Mouse (Mus musculus) midbrain, embryonic 15.5 days (tissue): ENCODE measurements around the gene Mblac2. TPM values are rescaled to one million over a fixed set of nuclear protein-coding genes. Genes with fewer than 3 reads are reported as not detected.

Source experiments
- ATAC-seq: fragments of 200-750 bp; cut with Nextera tagmentation; replicated peaks from 2 replicates; pipeline ENCODE4 v1.8.0; 2017; ENCODE audit warnings: moderate TSS enrichment
- H3K27ac ChIP-seq: fragments of 300-500 bp; sonication (generic); 2 replicates; pipeline ENCODE4 v1.5.1; 2015; ENCODE audit warnings: mild to moderate bottlenecking, inconsistent platforms
- H3K27me3 ChIP-seq: fragments of 300-500 bp; sonication (generic); replicated peaks from 2 replicates; pipeline ENCODE4 v1.6.1; 2015; ENCODE audit warnings: inconsistent platforms
- H3K36me3 ChIP-seq: fragments of 300-500 bp; sonication (generic); replicated peaks from 2 replicates; pipeline ENCODE4 v1.6.1; 2015; ENCODE audit warnings: inconsistent platforms
- H3K4me1 ChIP-seq: fragments of 300-500 bp; sonication (generic); 2 replicates; pipeline ENCODE4 v1.6.1; 2015; ENCODE audit warnings: inconsistent platforms
- H3K4me2 ChIP-seq: fragments of 300-500 bp; sonication (generic); 2 replicates; pipeline ENCODE4 v1.6.1; 2015; ENCODE audit warnings: inconsistent platforms, mild to moderate bottlenecking, moderate library complexity
- H3K4me3 ChIP-seq: fragments of 300-500 bp; sonication (generic); 2 replicates; pipeline ENCODE4 v1.5.1; 2015; ENCODE audit warnings: mild to moderate bottlenecking, inconsistent platforms
- H3K9ac ChIP-seq: fragments of 300-500 bp; sonication (generic); 2 replicates; pipeline ENCODE4 v1.6.1; 2015; ENCODE audit warnings: mild to moderate bottlenecking, inconsistent platforms
- H3K9me3 ChIP-seq: fragments of 300-500 bp; sonication (generic); 2 replicates; pipeline ENCODE4 v1.6.1; 2016; ENCODE audit warnings: inconsistent platforms
- WGBS: fragments of 180-500 bp; shearing (Covaris S2); methylation state at CpG from one replicate; pipeline ENCODE4 v1.1.7; 2015; ENCODE audit warnings: mixed read lengths; 5-methylcytosine and 5-hydroxymethylcytosine counted together
- polyA plus RNA-seq: library from polyadenylated mRNA; unstranded; fragments of >200 nt; fragmentation: Nextera tagmentation; extraction: Ambion mirVana; gene quantifications from 2 replicates; pipeline ENCODE4 v1.2.1, GENCODE M21; 2015

Mblac2 gene
- 41.0 and 42.1 TPM in 2 replicates for polyA plus RNA-seq

- H3K4me1 ChIP-seq: peaks cover 22% of the 10 kb centered on the region
- no peaks in the 10 kb centered on the region for H3K36me3 ChIP-seq
- H3K9me3 ChIP-seq: no peaks in the 10 kb centered on the region
- H3K9ac ChIP-seq: peak within 1 kb of the TSS; percentile 70
- peak within 1 kb of the TSS; percentile 86 for H3K4me2 ChIP-seq
- WGBS: under 1% methylated on average over 60 of the region's 61 CpGs
- H3K4me3 ChIP-seq: peak within 1 kb of the TSS; percentile 74
- no peaks in the 10 kb centered on the region for H3K27me3 ChIP-seq
- peak within 1 kb of the TSS; percentile 90 for H3K27ac ChIP-seq
- peak; percentile 97 for ATAC-seq
These were observed at the start of gene Mblac2, which contains the start of gene Polr3g for GRCm38 (mm10) chr13:81710775-81711545. Mblac2 (plus strand) TSS chr13:81711341. Polr3g (minus strand) TSS chr13:81711013.

- Histone ChIP-seq H3K4me3 (no peak overlapping the region), H3K9me3 (no peaks in the 10 kb centered on the region), H3K4me2 (no peak overlapping the region), H3K27me3 (no peaks in the 10 kb centered on the region), H3K36me3 (peaks cover 12% of the 10 kb centered on the region; the same call in 1 of the 2 replicates), H3K27ac (no peak overlapping the region), H3K4me1 (peaks cover 8% of the 10 kb centered on the region), H3K9ac (no peak overlapping the region)
- peak; percentile 45; the same call in 1 of the 2 replicates for ATAC-seq
- 83% methylated on average over 12 of the region's 12 CpGs for WGBS
These were observed 47.4 kb upstream of the Mblac2 start for GRCm38 (mm10) chr13:81663566-81664330.

GRCm38 (mm10) chr13:81664331-81664698, 46.8 kb upstream of the Mblac2 start:
- no peaks in the 10 kb centered on the region for H3K9me3 ChIP-seq
- no peak overlapping the region for H3K9ac ChIP-seq
- no peak overlapping the region for H3K27ac ChIP-seq

GRCm38 (mm10) chr13:81667713-81668112, 43.4 kb upstream of the Mblac2 start:
- H3K27ac ChIP-seq: no peak overlapping the region

More at GRCm38 (mm10) chr13:81664331-81664698, 46.8 kb upstream of the Mblac2 start:
- Histone ChIP-seq H3K36me3 (peaks cover 17% of the 10 kb centered on the region), H3K4me3 (no peak overlapping the region), H3K4me2 (no peak overlapping the region), H3K27me3 (no peaks in the 10 kb centered on the region), H3K4me1 (peaks cover 4% of the 10 kb centered on the region)
- WGBS: 96% methylated on average over 5 of the region's 5 CpGs
- no peak for ATAC-seq

GRCm38 (mm10) chr13:81675333-81675732, 35.8 kb upstream of the Mblac2 start:
- ATAC-seq: no peak

More at GRCm38 (mm10) chr13:81667713-81668112, 43.4 kb upstream of the Mblac2 start:
- Histone ChIP-seq H3K27me3 (no peaks in the 10 kb centered on the region), H3K4me3 (no peak overlapping the region), H3K9me3 (no peaks in the 10 kb centered on the region), H3K9ac (no peak overlapping the region), H3K4me1 (no peaks in the 10 kb centered on the region; the same call in 1 of the 2 replicates), H3K36me3 (peaks cover 27% of the 10 kb centered on the region), H3K4me2 (no peak overlapping the region)
- whole genome bisulfite sequencing: 93% methylated on average over 5 of the region's 5 CpGs
- ATAC-seq: no peak

GRCm38 (mm10) chr13:81683107-81683506, 28.0 kb upstream of the Mblac2 start:
- H3K9me3 ChIP-seq: no peaks in the 10 kb centered on the region
- 92% methylated on average over 3 of the region's 3 CpGs for WGBS
- ATAC-seq: no peak

More at GRCm38 (mm10) chr13:81675333-81675732, 35.8 kb upstream of the Mblac2 start:
- H3K9ac ChIP-seq: no peak overlapping the region
- no peak overlapping the region for H3K4me3 ChIP-seq
- H3K27ac ChIP-seq: no peak overlapping the region
- no peaks in the 10 kb centered on the region for H3K27me3 ChIP-seq
- 89% methylated on average over 8 of the region's 8 CpGs for WGBS
- no peak overlapping the region for H3K4me2 ChIP-seq
- H3K4me1 ChIP-seq: no peaks in the 10 kb centered on the region
- H3K9me3 ChIP-seq: no peaks in the 10 kb centered on the region
- H3K36me3 ChIP-seq: peaks cover 4% of the 10 kb centered on the region; the same call in 1 of the 2 replicates

GRCm38 (mm10) chr13:81684258-81684657, 26.9 kb upstream of the Mblac2 start:
- Histone ChIP-seq H3K27ac (no peak overlapping the region), H3K4me1 (no peaks in the 10 kb centered on the region), H3K36me3 (no peaks in the 10 kb centered on the region), H3K4me2 (no peak overlapping the region), H3K4me3 (no peak overlapping the region), H3K9me3 (no peaks in the 10 kb centered on the region), H3K9ac (no peak overlapping the region), H3K27me3 (no peaks in the 10 kb centered on the region)
- no peak for ATAC-seq
- 84% methylated on average over 5 of the region's 5 CpGs for WGBS

More at GRCm38 (mm10) chr13:81683107-81683506, 28.0 kb upstream of the Mblac2 start:
- Histone ChIP-seq H3K27me3 (no peaks in the 10 kb centered on the region), H3K36me3 (no peaks in the 10 kb centered on the region), H3K4me3 (no peak overlapping the region), H3K4me1 (no peaks in the 10 kb centered on the region), H3K27ac (no peak overlapping the region), H3K9ac (no peak overlapping the region), H3K4me2 (no peak overlapping the region)

- H3K4me1 ChIP-seq: no peaks in the 10 kb centered on the region
- no peak overlapping the region for H3K4me3 ChIP-seq
- no peak for ATAC-seq
- no peak overlapping the region for H3K27ac ChIP-seq
- no peaks in the 10 kb centered on the region for H3K27me3 ChIP-seq
- no peaks in the 10 kb centered on the region for H3K36me3 ChIP-seq
- H3K4me2 ChIP-seq: no peak overlapping the region
- H3K9ac ChIP-seq: no peak overlapping the region
- 98% methylated on average over 3 of the region's 3 CpGs for WGBS
- no peaks in the 10 kb centered on the region for H3K9me3 ChIP-seq
These were observed 26.3 kb upstream of the Mblac2 start for GRCm38 (mm10) chr13:81684884-81685283.

- Histone ChIP-seq H3K27ac (no peak overlapping the region), H3K9me3 (no peaks in the 10 kb centered on the region), H3K4me2 (no peak overlapping the region), H3K4me3 (no peak overlapping the region), H3K36me3 (no peaks in the 10 kb centered on the region), H3K9ac (no peak overlapping the region), H3K4me1 (no peaks in the 10 kb centered on the region), H3K27me3 (no peaks in the 10 kb centered on the region)
- WGBS: 95% methylated on average over 3 of the region's 3 CpGs
- ATAC-seq: no peak
These were observed 21.6 kb upstream of the Mblac2 start for GRCm38 (mm10) chr13:81689587-81689986.

- no peak for ATAC-seq
- Histone ChIP-seq H3K9ac (no peak overlapping the region), H3K4me1 (no peaks in the 10 kb centered on the region), H3K36me3 (no peaks in the 10 kb centered on the region), H3K4me2 (no peak overlapping the region), H3K27me3 (no peaks in the 10 kb centered on the region), H3K4me3 (no peak overlapping the region), H3K9me3 (no peaks in the 10 kb centered on the region), H3K27ac (no peak overlapping the region)
- 87% methylated on average over 10 of the region's 10 CpGs for WGBS
These were observed 20.7 kb upstream of the Mblac2 start for GRCm38 (mm10) chr13:81690477-81690876.

- Histone ChIP-seq H3K9ac (no peak overlapping the region), H3K4me3 (no peak overlapping the region), H3K27ac (no peak overlapping the region), H3K4me2 (no peak overlapping the region), H3K36me3 (no peaks in the 10 kb centered on the region), H3K9me3 (no peaks in the 10 kb centered on the region), H3K27me3 (no peaks in the 10 kb centered on the region), H3K4me1 (no peaks in the 10 kb centered on the region)
- 47% methylated on average over 9 of the region's 9 CpGs for WGBS
- no peak for ATAC-seq
These were observed 19.5 kb upstream of the Mblac2 start for GRCm38 (mm10) chr13:81691606-81692005.

GRCm38 (mm10) chr13:81694446-81694845, 16.7 kb upstream of the Mblac2 start:
- H3K4me3 ChIP-seq: no peak overlapping the region
- no peaks in the 10 kb centered on the region for H3K4me1 ChIP-seq
- ATAC-seq: no peak
- no peak overlapping the region for H3K27ac ChIP-seq
- H3K9me3 ChIP-seq: no peaks in the 10 kb centered on the region
- H3K27me3 ChIP-seq: no peaks in the 10 kb centered on the region
- H3K9ac ChIP-seq: no peak overlapping the region
- 91% methylated on average over 12 of the region's 12 CpGs for WGBS
- no peak overlapping the region for H3K4me2 ChIP-seq
- no peaks in the 10 kb centered on the region; the same call in 1 of the 2 replicates for H3K36me3 ChIP-seq
